16 mouse cellular contexts compared by ENCODE assay signal in genomic region chr4:34484273-34484672, GRCm38 (mm10).
"Had no signal": no experiment of that assay in that cellular context is flagged by ENCODE, and none has a peak within 500 bp of the region (broad histone marks: within the 10 kb centered on the region; RNA-seq: fewer than 3 reads in every experiment).

No protein-coding gene starts in this region.

- H3K27me3 ChIP-seq: neural tube, embryonic 13.5 days; neural tube, embryonic 15.5 days; stomach, embryonic 15.5 days had no signal

- H3K27ac ChIP-seq: neural tube, embryonic 13.5 days; neural tube, embryonic 15.5 days; stomach, embryonic 15.5 days; stomach, postnatal 0 days had no signal

- H3K36me3 ChIP-seq: neural tube, embryonic 13.5 days; neural tube, embryonic 15.5 days; stomach, embryonic 15.5 days had no signal

- H3K4me3 ChIP-seq: neural tube, embryonic 13.5 days; neural tube, embryonic 15.5 days; stomach, embryonic 15.5 days had no signal

- DNase-seq: retina, postnatal 1 day; right cerebral cortex, adult 18-20 months; right cerebral cortex, postnatal 14 days; right cerebral cortex, postnatal 25 days; right cerebral cortex, postnatal 4 days; spleen, adult 18-20 months; thymus, adult 18-20 months; thymus, adult 2 months; thymus, postnatal 14 days; thymus, postnatal 25 days; thymus, postnatal 36 days; thymus, postnatal 4 days had no signal

- H3K4me1 ChIP-seq: neural tube, embryonic 13.5 days; neural tube, embryonic 15.5 days; stomach, embryonic 15.5 days had no signal

- H3K9ac ChIP-seq: neural tube, embryonic 13.5 days; neural tube, embryonic 15.5 days; stomach, embryonic 15.5 days had no signal

- H3K4me2 ChIP-seq: neural tube, embryonic 13.5 days; neural tube, embryonic 15.5 days; stomach, embryonic 15.5 days had no signal

- H3K9me3 ChIP-seq: neural tube, embryonic 13.5 days; neural tube, embryonic 15.5 days; stomach, embryonic 15.5 days had no signal
